Mouse (Mus musculus): ENCODE measurements around the gene Hdac2. TPM values are rescaled to one million over a fixed set of nuclear protein-coding genes. Genes with fewer than 3 reads are reported as not detected.

Gene Hdac2
- polyA plus RNA-seq, 1 experiment from 2014 or later = 68.6 TPM

- Histone ChIP-seq H3K27me3 (replicated peaks; ENCODE audit: control insufficient read depth, insufficient read depth, low read length) (no peaks in the 10 kb centered on the region), H3K9me3 (ENCODE audit: control insufficient read depth) (no peaks in the 10 kb centered on the region), H3K27ac (ENCODE audit: low read depth, low read length) (no peak overlapping the region), H3K4me2 (replicated peaks; ENCODE audit: low read depth) (no peak overlapping the region), H3K4me1 (replicated peaks; ENCODE audit: control insufficient read depth, insufficient read depth, low read length) (no peaks in the 10 kb centered on the region), H3K36me3 (ENCODE audit: control insufficient read depth, insufficient read depth) (no peaks in the 10 kb centered on the region), H3K4me3 (ENCODE audit: low read depth, low read length) (no peak overlapping the region), H3K9ac (ENCODE audit: low read depth, low read length) (no peak overlapping the region)
- WGBS = 82% methylated on average over 1 of the region's 1 CpGs
- ATAC-seq = no peak
- TF ChIP-seq CTCF (IDR thresholded peaks at IDR 0.05; ENCODE audit: low read depth) = no peak
Measured at GRCm38 (mm10) chr10:36959563-36960110, 14.7 kb upstream of the Hdac2 start.

- H3K4me3 ChIP-seq (ENCODE audit: low read depth, low read length) = no peak overlapping the region
- no peaks in the 10 kb centered on the region for H3K27me3 ChIP-seq (replicated peaks; ENCODE audit: control insufficient read depth, insufficient read depth, low read length)
- H3K9me3 ChIP-seq (ENCODE audit: control insufficient read depth) = no peaks in the 10 kb centered on the region
- no peak overlapping the region for H3K4me2 ChIP-seq (replicated peaks; ENCODE audit: low read depth)
- WGBS = 54% methylated on average over 2 of the region's 2 CpGs
- H3K4me1 ChIP-seq (replicated peaks; ENCODE audit: control insufficient read depth, insufficient read depth, low read length) = no peaks in the 10 kb centered on the region
- no peak overlapping the region for H3K9ac ChIP-seq (ENCODE audit: low read depth, low read length)
- no peak for TF ChIP-seq CTCF (IDR thresholded peaks at IDR 0.05; ENCODE audit: low read depth)
- H3K27ac ChIP-seq (ENCODE audit: low read depth, low read length) = no peak overlapping the region
- H3K36me3 ChIP-seq (ENCODE audit: control insufficient read depth, insufficient read depth) = no peaks in the 10 kb centered on the region
- ATAC-seq = no peak
Measured at GRCm38 (mm10) chr10:36964406-36964805, 9.9 kb upstream of the Hdac2 start.

- Histone ChIP-seq H3K4me1 (replicated peaks; ENCODE audit: control insufficient read depth, insufficient read depth, low read length) (peaks cover 6% of the 10 kb centered on the region; the same call in 1 of the 2 replicates), H3K4me2 (replicated peaks; ENCODE audit: low read depth) (peak overlapping the region; percentile 87), H3K9me3 (ENCODE audit: control insufficient read depth) (no peaks in the 10 kb centered on the region), H3K36me3 (ENCODE audit: control insufficient read depth, insufficient read depth) (no peaks in the 10 kb centered on the region), H3K9ac (ENCODE audit: low read depth, low read length) (peak overlapping the region; percentile 96), H3K27ac (ENCODE audit: low read depth, low read length) (peak overlapping the region; percentile 94), H3K4me3 (ENCODE audit: low read depth, low read length) (peak overlapping the region; percentile 94), H3K27me3 (replicated peaks; ENCODE audit: control insufficient read depth, insufficient read depth, low read length) (no peaks in the 10 kb centered on the region)
- TF ChIP-seq CTCF (IDR thresholded peaks at IDR 0.05; ENCODE audit: low read depth) = no peak
- under 1% methylated on average over 44 of the region's 63 CpGs for WGBS
- peak; percentile 86 for ATAC-seq
Measured at GRCm38 (mm10) chr10:36974676-36975520, 554 bp downstream of the Hdac2 start.

- Histone ChIP-seq H3K4me1 (replicated peaks; ENCODE audit: control insufficient read depth, insufficient read depth, low read length) (no peaks in the 10 kb centered on the region), H3K9me3 (ENCODE audit: control insufficient read depth) (0 out of 2 replicates have a peak, but pooled peaks cover 2% of the 10 kb centered on the region), H3K27me3 (replicated peaks; ENCODE audit: control insufficient read depth, insufficient read depth, low read length) (no peaks in the 10 kb centered on the region), H3K4me2 (replicated peaks; ENCODE audit: low read depth) (no peak overlapping the region), H3K9ac (ENCODE audit: low read depth, low read length) (no peak overlapping the region), H3K27ac (ENCODE audit: low read depth, low read length) (no peak overlapping the region), H3K4me3 (ENCODE audit: low read depth, low read length) (no peak overlapping the region), H3K36me3 (ENCODE audit: control insufficient read depth, insufficient read depth) (peaks cover 5% of the 10 kb centered on the region; the same call in 1 of the 2 replicates)
- no peak for TF ChIP-seq CTCF (IDR thresholded peaks at IDR 0.05; ENCODE audit: low read depth)
- WGBS = 93% methylated on average over 4 of the region's 4 CpGs
- ATAC-seq = no peak
Measured at GRCm38 (mm10) chr10:36981866-36982265, 7.5 kb downstream of the Hdac2 start.

GRCm38 (mm10) chr10:36992149-36992548 lies 17.8 kb downstream of the Hdac2 start:
- no peak overlapping the region for H3K27ac ChIP-seq (ENCODE audit: low read depth, low read length)
- no peak overlapping the region for H3K9ac ChIP-seq (ENCODE audit: low read depth, low read length)
- H3K36me3 ChIP-seq (ENCODE audit: control insufficient read depth, insufficient read depth) = peaks cover 63% of the 10 kb centered on the region
- no peaks in the 10 kb centered on the region for H3K4me1 ChIP-seq (replicated peaks; ENCODE audit: control insufficient read depth, insufficient read depth, low read length)
- H3K4me3 ChIP-seq (ENCODE audit: low read depth, low read length) = no peak overlapping the region
- H3K27me3 ChIP-seq (replicated peaks; ENCODE audit: control insufficient read depth, insufficient read depth, low read length) = no peaks in the 10 kb centered on the region
- no peak overlapping the region for H3K4me2 ChIP-seq (replicated peaks; ENCODE audit: low read depth)
- no peaks in the 10 kb centered on the region for H3K9me3 ChIP-seq (ENCODE audit: control insufficient read depth)
- WGBS = 98% methylated on average over 2 of the region's 2 CpGs
- TF ChIP-seq CTCF (IDR thresholded peaks at IDR 0.05; ENCODE audit: low read depth) = no peak
- no peak for ATAC-seq

GRCm38 (mm10) chr10:37000839-37001238 lies 26.5 kb downstream of the Hdac2 start:
- 98% methylated on average over 2 of the region's 2 CpGs for WGBS
- H3K9me3 ChIP-seq (ENCODE audit: control insufficient read depth) = no peaks in the 10 kb centered on the region
- no peak overlapping the region for H3K4me2 ChIP-seq (replicated peaks; ENCODE audit: low read depth)
- H3K9ac ChIP-seq (ENCODE audit: low read depth, low read length) = no peak overlapping the region
- no peaks in the 10 kb centered on the region for H3K27me3 ChIP-seq (replicated peaks; ENCODE audit: control insufficient read depth, insufficient read depth, low read length)
- no peak for TF ChIP-seq CTCF (IDR thresholded peaks at IDR 0.05; ENCODE audit: low read depth)
- no peak overlapping the region for H3K27ac ChIP-seq (ENCODE audit: low read depth, low read length)
- no peak for ATAC-seq
- H3K36me3 ChIP-seq (ENCODE audit: control insufficient read depth, insufficient read depth) = peaks cover 60% of the 10 kb centered on the region
- H3K4me1 ChIP-seq (replicated peaks; ENCODE audit: control insufficient read depth, insufficient read depth, low read length) = no peaks in the 10 kb centered on the region
- no peak overlapping the region for H3K4me3 ChIP-seq (ENCODE audit: low read depth, low read length)
